Mouse (Mus musculus): ENCODE data around the gene Dchs1.
A peak's percentile ranks its signal among the peaks of the same experiment; 100 is the strongest.

The Dchs1 gene

DNA sequence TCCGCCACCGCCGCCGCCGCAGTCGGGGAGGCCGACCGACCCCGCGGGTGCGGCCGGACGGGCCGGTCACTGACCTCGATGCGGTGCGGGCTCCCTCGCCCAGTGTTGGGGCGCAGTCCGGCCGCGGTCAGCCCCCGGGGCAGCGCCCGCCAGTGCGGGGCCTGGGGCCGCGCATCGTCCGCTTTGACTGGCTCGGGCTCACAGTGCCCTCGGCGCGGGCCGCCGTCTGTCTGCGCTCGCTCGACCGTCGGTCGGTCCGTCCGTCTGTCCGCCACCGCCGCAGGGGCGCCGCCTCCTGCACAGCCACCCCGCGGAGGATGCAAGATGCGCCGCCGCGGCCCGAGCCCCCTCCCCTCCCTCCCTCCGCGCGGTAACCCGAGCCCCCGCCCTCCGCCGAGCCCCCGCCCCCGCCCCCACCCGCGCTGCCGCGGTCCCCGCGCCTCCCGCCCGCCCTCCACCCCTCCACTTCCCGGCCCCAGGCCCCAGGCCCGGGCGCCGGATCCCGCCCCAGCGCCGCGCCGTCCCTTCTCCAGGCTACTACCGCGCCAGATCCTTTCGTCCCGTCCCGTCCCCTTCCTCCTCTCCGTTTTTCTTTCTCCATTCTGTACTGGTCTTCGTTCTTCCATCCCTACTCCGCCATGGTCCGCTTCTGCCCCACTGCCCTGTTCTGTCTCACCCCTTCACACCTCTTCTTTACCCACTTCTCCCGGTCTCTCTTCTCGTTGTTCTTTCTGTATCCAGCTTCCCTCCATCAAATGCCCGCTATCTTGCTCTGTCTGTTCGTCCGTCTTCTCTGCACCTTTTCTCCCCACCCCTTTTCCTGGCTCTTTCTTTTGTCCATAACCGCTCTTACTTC is at the start of gene Dchs1:
TSS of gene Dchs1 (minus strand) at position 370 of the 856 bp plus-strand sequence.
- no peak for DNase-seq (ENCODE audit: low spot score)

DNA sequence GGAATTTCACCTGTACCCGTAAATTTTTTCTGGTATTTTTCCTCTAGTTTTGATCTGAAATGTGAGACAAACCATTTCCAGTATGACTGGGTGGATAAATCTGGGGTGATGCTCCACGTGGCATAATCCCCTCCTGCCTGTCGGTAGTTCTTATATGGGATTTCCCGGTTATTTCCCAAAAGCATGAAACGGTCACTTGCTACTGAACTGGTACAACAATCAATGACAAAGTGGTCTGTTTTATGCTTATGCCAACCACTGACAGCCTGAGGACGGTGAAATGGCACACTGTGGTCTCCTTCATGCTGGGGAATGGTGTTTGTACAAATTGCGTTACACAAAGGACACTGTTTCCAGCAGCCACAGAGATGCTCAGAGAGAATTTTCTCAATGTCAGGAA is 36.8 kb upstream of the Dchs1 start:
- DNase-seq (ENCODE audit: low spot score) = no peak

DNA sequence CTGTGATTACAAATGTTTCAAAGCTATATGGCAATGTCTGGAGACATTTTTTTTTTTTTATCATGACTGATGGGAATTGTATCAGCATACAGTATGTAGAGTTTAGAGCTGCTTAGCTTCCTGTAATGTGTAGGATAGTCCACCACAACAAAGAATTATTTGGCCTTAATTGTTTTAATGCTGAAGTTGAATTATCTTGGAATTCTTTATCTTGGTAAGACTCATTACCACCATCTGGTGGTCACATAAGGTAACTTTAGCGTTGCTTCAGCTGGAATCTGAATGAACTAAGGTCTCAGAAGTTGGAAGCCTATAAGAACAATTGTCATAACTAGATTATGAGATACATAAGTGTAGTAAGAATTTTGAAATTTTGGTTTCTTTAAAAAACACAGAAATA is 31.0 kb upstream of the Dchs1 start:
- DNase-seq (ENCODE audit: low spot score) = no peak

DNA sequence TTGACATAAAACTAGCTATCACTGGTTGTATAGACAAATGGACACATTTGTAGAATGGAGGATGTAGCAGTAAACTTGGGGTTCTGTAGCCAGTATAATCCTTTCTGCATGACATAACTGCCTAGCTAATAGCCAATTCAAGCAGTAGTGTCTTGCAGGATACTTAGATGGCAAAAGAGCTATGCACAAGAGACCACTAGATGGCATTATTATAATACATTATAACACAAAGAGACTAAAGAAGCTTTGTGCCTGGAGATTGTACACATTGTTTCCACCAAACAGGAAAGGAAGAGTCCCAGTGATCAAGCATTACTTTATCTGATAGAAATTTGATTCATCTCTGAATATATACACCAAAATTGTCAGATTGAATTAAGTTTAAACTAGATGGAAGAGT is 29.3 kb upstream of the Dchs1 start:
- DNase-seq (ENCODE audit: low spot score) = no peak

DNA sequence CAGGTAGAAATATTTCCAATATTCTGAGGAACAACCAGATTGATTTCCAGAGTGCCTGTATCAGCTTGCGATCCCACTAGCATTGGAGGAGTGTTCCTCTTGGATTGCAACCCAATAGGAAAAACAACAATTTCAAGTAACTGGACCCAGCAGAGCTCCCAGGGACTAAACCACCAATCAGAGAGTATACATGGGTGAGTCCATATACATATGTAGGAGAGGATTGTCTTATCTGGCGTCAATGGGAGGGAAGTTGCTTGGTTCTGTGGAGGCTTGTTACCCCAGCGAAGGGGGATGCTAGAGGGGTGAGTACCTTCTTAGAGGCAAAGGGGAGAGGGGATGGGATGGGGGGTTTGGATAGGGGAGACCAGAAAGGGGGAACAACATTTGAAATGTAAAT is 25.9 kb upstream of the Dchs1 start:
- DNase-seq (ENCODE audit: low spot score) = no peak

DNA sequence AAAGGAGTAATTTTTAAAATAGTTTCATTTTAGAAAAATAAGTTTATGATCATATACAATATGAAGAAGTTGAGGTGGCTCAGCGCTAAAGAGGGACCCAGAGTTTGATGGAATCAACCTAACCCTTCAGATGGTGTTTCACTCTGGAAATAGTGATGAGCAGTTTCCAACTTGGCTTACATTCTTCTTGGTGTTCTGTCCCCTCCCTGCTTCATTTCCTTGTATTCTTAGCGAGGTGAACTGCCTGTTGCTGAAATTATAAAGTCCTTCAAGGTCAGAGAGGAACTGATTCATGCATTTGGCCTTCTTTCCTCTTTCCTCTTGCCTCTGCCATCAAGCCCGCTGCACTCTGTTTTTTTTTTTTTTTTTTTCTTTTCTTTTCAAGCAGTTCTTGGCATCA is 25.1 kb upstream of the Dchs1 start:
- no peak for DNase-seq (ENCODE audit: low spot score)

DNA sequence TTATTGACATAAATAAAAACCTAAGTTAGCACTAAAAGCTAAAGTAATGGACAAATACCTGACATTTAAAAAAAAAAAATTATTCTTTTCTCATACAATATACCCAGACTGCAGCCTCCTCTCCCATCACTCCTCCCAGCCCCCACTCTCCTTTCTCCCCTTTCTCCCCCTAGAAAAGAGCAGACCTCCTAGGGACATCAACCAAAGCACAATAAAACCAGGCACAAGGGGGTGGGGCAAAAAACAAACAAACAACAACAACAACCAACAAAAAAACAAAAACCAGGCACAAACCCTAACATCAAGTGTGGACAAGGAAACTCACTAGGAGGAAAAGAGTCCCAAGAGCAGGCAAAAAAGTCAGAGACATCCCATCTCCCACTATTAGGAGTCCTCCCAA is 24.1 kb upstream of the Dchs1 start:
- DNase-seq (ENCODE audit: low spot score) = no peak

DNA sequence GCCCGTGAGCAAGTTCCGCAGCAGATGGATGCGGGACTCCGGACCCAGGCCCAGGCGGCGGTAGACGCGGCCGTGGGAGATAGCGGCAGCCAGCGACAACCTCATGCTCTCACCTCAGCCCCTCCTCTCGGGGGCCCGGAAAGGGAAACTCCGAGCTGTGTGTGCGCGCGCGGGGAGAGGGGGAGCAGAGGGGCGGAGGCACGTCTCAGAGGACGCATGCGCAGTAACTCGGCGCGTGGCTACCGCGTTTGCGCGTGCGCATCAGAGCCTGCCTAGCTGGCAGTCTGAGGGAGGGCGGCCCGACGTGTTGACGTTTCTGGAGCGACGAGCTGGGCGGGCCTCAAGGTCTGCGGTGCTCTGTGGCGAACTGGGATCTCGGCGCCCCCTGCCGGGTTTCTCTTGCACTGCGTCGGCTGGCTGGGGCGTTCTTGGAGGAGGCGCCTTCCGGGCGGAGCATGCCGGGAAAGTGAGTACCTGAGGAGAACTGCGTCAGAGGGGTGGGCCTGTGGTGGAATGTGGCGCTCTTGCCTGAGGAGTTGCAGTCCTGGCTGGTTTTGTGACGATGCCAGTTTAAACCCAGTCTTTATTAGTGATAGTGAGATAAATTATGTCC is 23.5 kb upstream of the Dchs1 start, which contains the start of gene Mrpl17:
TSS of gene Mrpl17 (minus strand) at position 223 of the 613 bp plus-strand sequence.
- peak; percentile 99 for DNase-seq (ENCODE audit: low spot score)

DNA sequence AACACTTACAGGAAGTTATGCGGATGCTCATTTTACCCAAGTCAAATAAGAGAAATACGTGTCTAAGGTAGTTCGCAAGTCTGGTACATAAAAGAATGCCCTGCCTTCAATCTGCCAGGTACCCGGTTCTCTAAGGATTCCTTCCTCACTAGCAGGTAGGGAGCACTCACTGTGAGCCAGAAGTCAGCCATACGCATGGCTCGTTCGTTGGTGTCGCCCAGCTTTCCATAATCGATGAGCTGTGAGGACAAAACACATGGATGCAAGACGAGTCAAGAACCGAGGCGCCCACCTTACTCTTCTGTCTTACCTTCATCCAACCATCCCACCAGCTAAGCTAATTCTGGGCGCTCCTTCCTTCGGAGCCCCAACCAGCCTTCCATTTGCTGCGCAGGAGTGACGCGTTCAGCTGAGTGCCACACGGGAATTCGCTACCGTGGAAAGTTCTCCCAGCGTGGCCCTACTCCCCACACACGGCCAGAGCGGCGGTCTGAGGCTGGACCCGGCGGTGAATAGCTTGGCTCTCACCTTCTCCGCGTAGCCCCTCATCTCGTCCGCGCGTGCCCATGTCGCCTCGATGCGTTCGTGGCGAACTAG is 22.9 kb upstream of the Dchs1 start:
- peak; percentile 24 for DNase-seq (ENCODE audit: low spot score)

DNA sequence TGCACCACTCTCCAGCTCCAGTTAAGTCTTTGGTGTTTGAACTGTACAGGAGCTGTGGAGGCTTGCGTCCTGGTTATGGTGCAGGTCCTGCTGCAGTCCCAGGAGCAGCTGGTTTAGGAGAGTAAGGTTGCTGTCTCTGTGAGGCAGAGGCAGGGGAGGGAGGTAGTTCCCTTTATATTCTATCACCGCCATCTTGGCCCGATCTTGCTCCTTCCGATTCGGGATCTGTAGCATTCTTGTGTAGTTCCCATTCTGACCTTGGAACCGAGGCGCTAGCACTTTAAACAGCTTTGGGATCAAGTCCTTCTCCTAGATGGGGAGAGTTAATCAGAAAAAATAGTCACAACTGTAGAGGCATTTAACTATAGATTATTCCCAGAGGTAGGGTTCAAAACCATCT is 22.4 kb upstream of the Dchs1 start:
- DNase-seq (ENCODE audit: low spot score) = no peak

DNA sequence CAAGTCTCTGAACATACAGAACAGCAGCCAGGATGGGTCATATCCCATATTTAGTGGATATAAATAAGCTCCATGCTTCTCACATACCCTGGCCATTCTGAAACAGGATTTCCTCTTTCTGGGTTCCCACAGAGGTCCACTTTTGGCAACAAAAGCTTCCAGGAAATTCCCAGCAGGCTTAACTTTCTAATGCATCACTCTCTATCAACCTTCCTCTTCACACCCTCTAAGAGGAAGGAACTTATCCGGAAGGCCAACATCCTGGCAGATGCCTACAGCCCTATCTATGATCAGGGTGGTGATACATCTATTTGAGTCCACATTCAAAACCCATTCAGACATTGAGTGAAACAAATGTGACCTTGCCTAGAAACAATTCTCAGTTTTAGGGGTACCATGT is 20.9 kb upstream of the Dchs1 start:
- no peak for DNase-seq (ENCODE audit: low spot score)

DNA sequence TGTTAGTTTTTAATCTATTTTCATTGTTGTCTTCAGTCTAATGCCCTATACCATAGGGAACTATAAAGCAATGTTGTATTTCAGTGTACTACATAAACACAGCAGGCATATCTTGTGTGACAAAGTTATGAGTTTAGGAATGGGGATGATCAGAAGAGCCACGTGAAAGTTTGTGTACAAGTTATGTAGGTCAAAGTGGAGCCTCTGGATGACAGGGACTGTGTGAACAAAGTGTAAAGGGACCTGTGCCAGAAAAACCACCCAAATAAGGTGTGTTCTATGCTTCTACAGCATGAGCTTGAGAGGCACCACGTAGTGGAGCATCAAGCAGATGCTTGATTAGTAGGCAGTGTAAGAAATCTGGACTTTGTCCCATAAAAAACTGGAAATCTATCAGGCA is 19.3 kb upstream of the Dchs1 start:
- DNase-seq (ENCODE audit: low spot score) = no peak

DNA sequence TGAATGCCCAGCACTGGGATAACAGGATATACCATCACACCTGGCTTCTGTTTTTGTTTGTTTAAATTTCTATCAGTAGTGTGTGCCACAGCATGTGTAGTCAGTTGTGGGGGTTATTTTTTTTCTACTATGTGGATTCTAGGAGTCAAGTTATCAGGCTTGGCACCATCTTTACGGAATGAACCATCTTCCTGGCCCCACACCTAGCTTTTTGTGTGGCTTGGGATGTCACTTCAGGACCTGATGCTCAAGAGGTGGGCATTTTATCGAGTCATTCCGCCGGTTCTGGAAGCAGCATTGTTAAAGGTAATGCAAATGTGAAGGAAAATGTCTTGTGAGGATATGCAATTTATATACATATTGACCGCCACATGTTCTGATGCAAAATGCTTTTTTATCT is 18.7 kb upstream of the Dchs1 start:
- no peak for DNase-seq (ENCODE audit: low spot score)

DNA sequence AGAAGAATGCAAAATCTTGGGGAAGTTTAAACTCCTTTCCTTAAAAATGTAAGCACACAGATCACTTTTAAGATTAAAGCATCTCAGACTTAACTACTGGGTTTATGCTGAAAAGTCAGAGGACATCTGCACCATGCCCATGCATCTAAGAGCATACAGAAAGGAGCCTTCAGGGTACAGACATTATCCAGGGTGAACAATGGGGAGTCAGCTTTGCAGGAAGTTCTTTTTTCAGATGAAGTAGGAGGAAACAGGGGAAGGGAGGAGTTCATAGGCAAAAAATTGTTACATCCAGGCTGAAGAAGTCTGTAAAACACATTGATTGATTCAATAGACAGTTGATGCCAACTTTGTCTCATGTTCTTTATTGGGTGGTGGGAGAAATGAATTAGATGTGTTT is 16.0 kb upstream of the Dchs1 start:
- DNase-seq (ENCODE audit: low spot score) = no peak

DNA sequence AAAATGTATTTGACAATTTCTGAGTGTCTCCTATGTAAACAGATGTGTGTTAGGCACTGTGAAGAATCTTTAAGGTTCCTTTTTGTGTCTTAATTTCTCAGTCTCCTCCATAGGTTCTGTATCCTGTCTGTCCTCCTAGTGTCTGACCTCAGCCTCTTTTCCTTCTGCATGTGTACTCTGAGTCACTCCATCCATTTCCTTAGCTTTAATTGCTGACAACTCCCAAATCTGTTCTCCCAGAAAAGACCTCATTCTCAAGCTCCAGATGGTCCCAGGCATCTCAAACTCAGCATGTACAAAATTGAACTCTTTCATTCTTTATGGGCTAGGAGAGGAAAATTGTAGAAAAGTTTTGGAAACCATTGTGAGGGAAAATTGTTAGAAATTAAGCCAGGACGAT is 15.3 kb upstream of the Dchs1 start:
- DNase-seq (ENCODE audit: low spot score) = no peak

DNA sequence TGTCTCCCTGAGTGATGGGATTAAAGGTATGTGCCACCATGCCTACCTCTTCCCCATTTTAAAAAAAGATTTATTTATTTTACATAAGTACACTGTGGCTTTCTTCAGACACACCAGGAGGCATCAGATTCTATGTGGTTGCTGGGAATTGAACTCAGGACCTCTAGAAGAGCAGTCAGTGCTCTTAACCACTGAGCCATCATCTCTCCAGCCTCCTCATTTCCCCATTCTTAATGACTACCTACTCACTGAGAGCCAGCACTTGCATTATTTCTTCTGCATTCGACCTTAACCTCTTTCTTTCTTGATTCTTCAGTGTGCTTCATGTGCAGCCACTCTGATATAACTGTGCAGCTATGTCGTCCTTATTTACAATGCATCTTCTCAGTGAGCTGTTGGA is 14.9 kb upstream of the Dchs1 start:
- no peak for DNase-seq (ENCODE audit: low spot score)

DNA sequence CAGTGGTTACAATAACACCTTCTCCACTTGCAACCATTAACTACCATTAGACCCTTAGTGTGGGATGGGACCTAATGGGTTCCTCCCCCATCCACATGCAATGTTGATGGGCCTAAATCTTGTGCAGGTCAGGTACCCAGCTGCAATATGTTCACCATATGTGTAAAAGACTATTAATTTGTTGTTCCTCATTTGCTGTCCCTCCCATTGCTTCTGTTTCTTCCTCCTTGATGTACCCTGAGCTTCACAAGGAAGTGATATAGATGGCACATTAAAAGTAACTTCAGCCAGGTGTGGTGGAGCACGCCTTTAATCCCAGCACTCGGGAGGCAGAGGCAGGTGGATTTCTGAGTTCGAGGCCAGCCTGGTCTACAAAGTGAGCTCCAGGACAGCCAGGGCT is 9.5 kb upstream of the Dchs1 start:
- DNase-seq (ENCODE audit: low spot score) = no peak

DNA sequence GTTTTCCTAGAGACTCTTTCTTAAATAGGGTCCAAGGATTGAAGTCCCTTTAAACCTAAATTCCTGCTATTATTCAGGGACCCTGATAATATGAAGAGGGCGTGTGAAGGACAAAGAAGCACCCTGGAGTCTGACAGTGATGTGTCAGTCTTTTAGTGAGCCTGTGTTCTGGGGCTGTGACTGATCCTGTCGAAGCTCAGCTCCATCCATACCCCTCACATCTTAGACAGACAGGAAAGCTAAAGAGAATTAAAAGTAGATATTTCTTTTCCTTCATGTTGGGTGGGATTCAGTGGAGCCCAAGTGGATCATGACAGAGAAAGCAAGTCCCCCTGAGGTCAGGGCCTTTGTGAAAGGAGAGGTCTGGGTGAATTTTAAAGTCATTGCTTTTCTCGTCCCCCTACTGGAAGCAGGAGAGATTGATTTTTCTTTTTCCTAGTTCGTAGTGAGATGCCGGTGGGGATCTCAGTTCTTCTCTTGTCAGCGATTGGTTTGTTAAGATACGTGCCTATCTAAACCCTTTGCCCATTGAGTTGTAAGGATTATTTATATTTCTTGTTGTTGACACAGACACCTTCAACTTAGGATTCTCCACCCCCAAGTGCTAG is 8.4 kb upstream of the Dchs1 start:
- DNase-seq (ENCODE audit: low spot score) = no peak

DNA sequence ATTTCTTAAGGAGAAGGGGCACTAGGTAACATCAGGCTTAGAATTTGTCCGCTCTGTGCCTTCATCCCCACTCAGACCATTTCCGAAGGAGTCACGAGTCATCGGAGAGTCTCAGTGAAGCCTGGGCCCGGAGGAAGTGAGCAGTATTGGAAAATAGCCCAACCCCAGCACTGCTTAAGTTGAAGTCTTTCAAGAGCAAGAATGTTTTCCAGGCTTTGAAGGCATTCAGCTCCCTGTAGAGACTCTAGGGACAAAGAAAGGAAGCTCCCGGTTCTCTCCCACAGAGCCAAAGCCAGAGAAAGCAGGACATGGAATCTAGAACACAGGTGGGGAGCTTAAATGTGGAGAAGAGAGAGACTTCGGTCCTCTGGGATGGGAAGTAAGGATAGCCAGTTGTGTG is 6.2 kb upstream of the Dchs1 start:
- DNase-seq (ENCODE audit: low spot score) = no peak

DNA sequence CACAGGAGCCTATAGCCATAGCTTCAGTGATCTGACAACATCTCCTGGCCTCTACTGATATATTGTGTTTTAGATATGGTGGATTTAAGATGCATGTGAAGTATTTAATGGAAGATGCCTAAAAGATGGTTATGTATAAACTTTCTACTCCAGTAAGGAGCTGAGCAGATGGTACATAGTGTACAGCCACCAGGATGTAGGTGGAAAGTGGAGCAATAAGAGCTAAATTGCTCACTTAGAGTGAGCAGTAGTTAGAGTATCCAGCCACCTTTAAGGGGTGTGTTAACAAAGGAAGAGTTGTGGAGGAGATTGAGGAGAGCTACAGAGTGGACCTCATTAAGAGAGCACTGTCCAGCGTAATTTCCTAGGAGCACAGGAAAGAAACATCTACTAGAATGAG is 3.7 kb upstream of the Dchs1 start:
- no peak for DNase-seq (ENCODE audit: low spot score)

DNA sequence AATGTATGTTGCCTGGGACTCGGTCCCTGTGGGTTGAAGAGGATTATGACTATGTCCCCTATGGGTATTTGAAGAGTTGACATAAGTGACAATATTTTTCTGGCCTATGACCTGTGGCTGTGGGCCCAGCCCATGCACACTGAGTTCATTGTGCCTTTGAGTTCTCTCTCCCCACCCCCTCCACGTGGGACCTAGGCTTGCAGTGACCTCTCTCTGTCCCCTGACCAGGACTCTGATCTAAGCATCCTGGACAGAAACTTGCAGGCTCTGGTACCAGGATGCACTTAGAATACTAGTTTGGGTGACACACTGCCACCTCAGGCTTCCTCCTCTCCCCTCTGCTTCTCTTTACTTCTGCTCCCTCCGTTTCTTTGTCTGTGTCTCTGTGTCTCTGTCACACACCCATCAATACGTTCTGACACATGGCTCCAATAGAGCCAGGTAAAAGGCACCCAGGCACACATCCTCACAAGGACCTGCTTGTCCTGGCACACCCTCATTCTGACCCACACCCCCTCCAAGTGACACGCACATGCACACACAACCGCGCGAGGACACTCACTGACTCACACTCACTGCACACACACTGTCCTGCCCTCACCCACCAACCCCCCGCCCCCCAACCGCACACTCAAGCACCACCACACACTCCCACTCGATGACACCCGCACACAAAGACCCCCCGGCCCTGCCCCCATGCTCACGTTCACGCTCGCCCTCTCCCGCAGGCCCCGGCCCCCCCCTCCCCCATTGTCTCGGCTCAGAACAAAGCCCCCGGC is 759 bp downstream of the Dchs1 start:
- no peak for DNase-seq (ENCODE audit: low spot score)

DNA sequence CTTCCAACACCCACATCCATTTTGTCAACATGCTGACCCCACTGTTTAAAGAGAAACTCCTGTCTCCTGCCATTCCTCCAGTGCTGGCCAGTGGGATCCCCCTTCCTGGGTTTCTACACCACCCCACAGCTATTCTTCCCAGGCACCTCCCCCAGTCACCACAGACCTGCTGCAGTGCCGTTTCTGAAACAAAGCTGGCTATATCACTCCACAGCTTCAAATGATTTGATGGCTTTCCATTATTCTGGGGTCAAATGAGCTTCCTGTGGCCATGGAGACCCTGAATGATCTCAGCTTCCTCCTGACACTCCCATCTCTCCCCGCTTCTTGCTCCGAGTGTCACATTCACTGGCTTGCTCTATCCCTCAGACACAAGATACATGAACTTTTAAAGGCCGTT is 2.9 kb downstream of the Dchs1 start:
- no peak for DNase-seq (ENCODE audit: low spot score)

Data from c-Kit-positive CD71-positive TER-119-positive erythroid progenitor cells, embryonic 14.5 days (primary cell).